Mouse (Mus musculus) adipose tissue, adult 10 weeks (tissue): ENCODE data around the gene Vinac1. TPM values are rescaled to one million over a fixed set of nuclear protein-coding genes. Genes with fewer than 3 reads are reported as not detected.

Experiments used
- polyA plus RNA-seq: library from polyadenylated mRNA; stranded (reverse); fragments of 350-450 nt; fragmentation: Illumina TruSeq; extraction: RNeasy Lipid Tissue Mini Kit (QIAGEN cat#74804); gene quantifications from one replicate; pipeline ENCODE4 v1.2.3, GENCODE M21; 2014; ENCODE audit warnings: low read depth, low replicate concordance

The Vinac1 gene
- 0.22 TPM for polyA plus RNA-seq

DNA sequence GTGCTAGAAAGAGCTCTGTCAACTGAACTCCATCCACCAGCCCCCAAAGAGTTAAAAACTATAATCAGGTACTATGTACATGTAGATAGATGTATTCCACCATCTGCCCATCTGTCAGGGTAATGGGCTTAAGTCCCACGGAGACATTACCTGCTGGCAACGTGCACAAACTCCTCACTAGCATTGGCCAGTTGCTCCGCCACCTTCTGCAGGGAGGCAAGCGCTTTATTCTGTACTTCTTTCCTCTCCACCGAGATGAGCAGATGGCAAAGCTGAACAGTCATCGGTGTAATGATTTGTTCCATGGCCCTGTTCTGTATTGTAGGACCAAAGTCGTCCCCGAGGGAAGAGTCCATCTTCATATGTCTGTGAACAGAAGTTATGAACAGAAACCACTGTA is at the start of gene Vinac1:
Gene Vinac1, minus strand, starts transcription at position 362 of the 400 bp plus-strand sequence.

DNA sequence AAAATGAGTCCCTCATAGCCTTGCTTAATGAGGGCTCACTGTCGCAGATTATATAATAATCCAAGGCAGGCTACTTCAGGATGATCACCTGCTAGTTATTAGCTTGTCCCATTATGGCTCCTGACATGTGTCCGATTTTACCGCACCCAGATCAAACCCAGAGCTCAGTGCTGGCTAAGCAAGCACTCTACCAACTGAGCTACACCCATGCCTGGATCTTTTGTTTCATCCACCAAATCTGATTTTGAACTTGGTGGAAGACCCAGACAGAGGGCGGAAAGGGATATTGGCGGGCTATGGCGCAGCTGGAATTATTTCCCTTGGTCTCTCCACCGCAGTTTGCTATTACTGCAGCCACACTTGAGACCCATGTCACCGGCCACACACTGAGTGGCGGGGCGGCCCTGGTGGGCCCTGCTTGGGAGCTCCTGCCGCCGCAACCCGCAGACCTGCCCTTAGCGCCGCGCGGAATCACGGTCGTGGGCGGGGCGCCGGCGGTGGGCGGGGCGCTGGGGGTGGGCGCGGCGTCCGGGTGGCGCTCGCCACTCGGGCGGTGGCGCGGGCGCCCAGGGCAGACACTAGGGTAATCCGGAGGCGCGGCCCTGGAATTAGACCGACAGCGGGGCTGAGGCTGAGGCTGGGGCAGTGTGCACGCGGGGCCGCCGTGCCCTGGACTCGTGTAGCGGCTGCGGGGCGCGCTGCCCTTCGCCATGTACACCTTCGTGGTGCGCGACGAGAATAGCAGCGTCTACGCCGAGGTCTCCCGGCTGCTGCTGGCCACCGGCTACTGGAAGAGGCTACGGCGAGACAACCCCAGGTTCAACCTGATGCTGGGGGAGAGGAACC is 17.7 kb upstream of the Vinac1 start, which contains the start of gene Ttl:
Gene Ttl, plus strand, starts transcription at position 506 of the 846 bp plus-strand sequence.

Other genes with a start within 250 kb of the Vinac1 start
- gene Tmem87b, start 230.1 kb downstream of the Vinac1 start, polyA plus RNA-seq: 35.5 TPM
- 2.9 TPM for gene Fbln7, start 185.2 kb downstream of the Vinac1 start, polyA plus RNA-seq
- 6.1 TPM for gene Zc3h8, start 104.1 kb downstream of the Vinac1 start, polyA plus RNA-seq
- 7.8 TPM for gene Zc3h6, start 80.8 kb downstream of the Vinac1 start, polyA plus RNA-seq
- 4.9 TPM for gene Gm10762, start 80.4 kb downstream of the Vinac1 start, polyA plus RNA-seq
- gene Ttl, start 17.8 kb upstream of the Vinac1 start, polyA plus RNA-seq: 7.2 TPM
- 11.9 TPM for gene Polr1b, start 52.8 kb upstream of the Vinac1 start, polyA plus RNA-seq
- gene Chchd5, start 81.5 kb upstream of the Vinac1 start, polyA plus RNA-seq: 20.7 TPM
- 22.2 TPM for gene Slc20a1, start 150.6 kb upstream of the Vinac1 start, polyA plus RNA-seq
- 2.0 TPM for gene Ckap2l, start 249.0 kb upstream of the Vinac1 start, polyA plus RNA-seq